Mouse (Mus musculus) effector memory CD4-positive, alpha-beta T cell, adult 7 months (primary cell): ENCODE results near the gene Rpa3. TPM values are rescaled to one million over a fixed set of nuclear protein-coding genes. Genes with fewer than 3 reads are reported as not detected.

Source experiments
- polyA plus RNA-seq: library from polyadenylated mRNA; unstranded; fragments of 100-300 nt; shearing (Covaris generic); gene quantifications from one replicate; pipeline ENCODE4 v1.2.1, GENCODE M21; 2017

The Rpa3 gene
- polyA plus RNA-seq: 39.9 TPM

GRCm38 (mm10) chr6:8259004-8259666 lies at the start of gene Rpa3, which contains the start of the genes Umad1 and Gm45062:
Gene Rpa3, minus strand, starts transcription at chr6:8259173.
Gene Umad1, plus strand, starts transcription at chr6:8259288.
Gene Gm45062, plus strand, starts transcription at chr6:8259450.

DNA sequence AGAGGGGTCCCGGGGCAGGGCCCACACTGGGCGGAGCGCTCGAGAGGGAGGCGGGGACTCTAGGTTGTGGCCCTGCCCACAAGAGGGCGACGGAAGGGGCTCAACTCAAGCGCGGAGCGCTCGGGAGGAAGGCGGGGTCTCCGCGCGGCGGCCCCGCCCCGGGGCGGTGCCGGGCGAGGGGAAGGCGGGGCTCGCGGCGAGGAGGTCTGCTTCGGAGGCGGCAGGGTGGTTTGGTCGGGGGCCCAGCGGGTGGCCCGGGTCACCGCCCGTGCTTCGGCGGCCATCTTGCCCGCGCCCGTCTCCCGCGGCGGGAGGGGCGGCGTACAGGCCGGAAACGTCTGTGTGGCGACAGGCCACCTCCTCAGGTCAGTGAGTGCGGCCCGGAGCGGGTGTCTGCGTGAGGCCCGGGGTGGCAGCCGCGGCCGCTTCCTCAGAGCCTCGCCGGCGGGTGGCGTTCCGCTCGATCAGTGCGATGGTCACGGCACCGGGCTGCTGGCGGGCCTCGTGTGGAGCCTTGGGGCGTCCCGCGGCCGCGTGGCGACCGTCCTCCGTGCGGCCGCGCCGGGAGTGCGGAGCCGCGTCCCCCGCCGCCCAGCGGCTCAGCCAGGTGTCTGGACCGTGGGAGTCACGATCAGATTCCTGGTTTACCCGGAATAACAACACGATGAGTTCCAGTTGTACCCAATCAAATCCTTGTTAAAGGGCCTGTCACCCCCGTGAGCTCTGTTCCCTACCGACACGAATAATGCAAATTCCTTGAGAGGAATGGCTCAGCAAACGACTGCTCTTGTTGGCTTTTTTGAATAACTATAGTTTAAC lies 49.7 kb downstream of the Rpa3 start, which contains the start of gene Mios:
Mios (plus strand) TSS at position 176 of the 819 bp plus-strand sequence.

Other genes with a start within 250 kb of the Rpa3 start
- not detected for gene Col28a1, start 66.6 kb downstream of the Rpa3 start, polyA plus RNA-seq
- 21.5 TPM for gene Mios, start 50.0 kb downstream of the Rpa3 start, polyA plus RNA-seq
- 12.4 TPM for gene Umad1, start 115 bp upstream of the Rpa3 start, polyA plus RNA-seq
- 1.7 TPM for gene Gm45062, start 277 bp upstream of the Rpa3 start, polyA plus RNA-seq